In the genomic region with DNA sequence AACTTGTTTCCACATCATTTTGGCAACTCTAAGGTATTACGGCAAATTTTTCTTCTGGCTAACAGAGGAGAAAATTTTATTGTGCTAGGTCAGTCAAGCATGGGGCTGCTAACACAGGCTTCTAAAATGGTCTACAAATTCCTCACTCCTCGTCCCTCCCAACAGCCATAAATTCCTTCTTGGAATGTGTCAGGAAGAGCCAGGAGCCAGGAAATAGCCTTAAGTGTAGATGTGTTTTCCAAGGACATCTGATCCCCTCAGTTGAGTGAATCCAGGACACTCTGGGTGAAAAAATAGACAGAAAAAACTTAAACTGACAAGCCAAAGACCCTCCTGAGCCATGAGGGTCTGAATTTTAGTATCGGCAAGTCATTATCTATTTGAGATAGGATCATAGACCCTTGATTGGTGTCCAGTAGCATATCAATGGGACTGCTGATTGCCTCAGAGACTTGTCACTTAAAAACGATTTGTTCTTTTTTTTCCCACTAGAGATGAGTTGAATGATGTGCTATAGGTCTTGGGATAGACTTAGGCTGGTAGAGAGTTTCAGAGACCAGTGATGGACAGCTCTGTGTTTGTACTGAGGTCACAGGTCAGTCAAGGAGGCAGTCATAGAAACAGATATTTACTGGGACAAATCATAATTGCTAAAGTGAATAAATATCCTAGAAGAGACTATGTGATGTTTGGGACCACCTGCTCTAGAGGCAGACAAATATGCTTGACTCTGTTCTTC, we compare ENCODE assay signal across 28 mouse cellular contexts. TPM values are rescaled to one million over a fixed set of nuclear protein-coding genes. Genes with fewer than 3 reads are reported as not detected.
DNase-seq lines count a peak whose midpoint lies in the region; ATAC-seq lines count a peak whose summit lies in the region.
"Had no signal": no experiment of that assay in that cellular context is flagged by ENCODE, and none has a peak within 500 bp of the region (broad histone marks: within the 10 kb centered on the region; RNA-seq: fewer than 3 reads in every experiment).

No protein-coding gene starts in this region.

- peak; percentile 89 for ATAC-seq in kidney, embryonic 14.5 days (ENCODE audit: low FRiP score, low TSS enrichment)
- ATAC-seq: forebrain, embryonic 14.5 days; intestine, postnatal 0 days; midbrain, embryonic 16.5 days had no signal

- no peaks in the 10 kb centered on the region for H3K36me3 ChIP-seq in kidney, embryonic 14.5 days (ENCODE audit: control insufficient read depth, insufficient read depth, low read length)

- H3K4me1 ChIP-seq in kidney, embryonic 14.5 days (ENCODE audit: control insufficient read depth, insufficient read depth, low read length): peaks cover 9% of the 10 kb centered on the region

- H3K9me3 ChIP-seq in kidney, embryonic 14.5 days (ENCODE audit: control insufficient read depth, low read length): no peaks in the 10 kb centered on the region

- no peaks in the 10 kb centered on the region for H3K27me3 ChIP-seq in kidney, embryonic 14.5 days (ENCODE audit: control insufficient read depth, insufficient read depth, low read length)
- H3K27me3 ChIP-seq: CH12.LX had no signal

- no peak overlapping the region for H3K4me3 ChIP-seq in kidney, embryonic 14.5 days (ENCODE audit: low read length)

- no peak overlapping the region for H3K4me2 ChIP-seq in kidney, embryonic 14.5 days (replicated peaks; ENCODE audit: low read depth, low read length)
- H3K4me2 ChIP-seq: heart, embryonic 11.5 days; hindbrain, embryonic 14.5 days had no signal

- H3K27ac ChIP-seq in kidney, embryonic 14.5 days (ENCODE audit: low read depth, low read length): no peak overlapping the region
- H3K27ac ChIP-seq: hindbrain, embryonic 14.5 days; liver, embryonic 14.5 days; macrophage had no signal

- DNase-seq in embryo, embryonic 10 days (ENCODE audit: low spot score): peak; percentile 41
- DNase-seq in embryo, embryonic 11 days: no peak
- DNase-seq in kidney, postnatal 14 days: no peak
- DNase-seq in retina, embryonic 14.5 days (ENCODE audit: low spot score): peak; percentile 26
- no peak for DNase-seq in retina, postnatal 1 day
- DNase-seq in yolk sac, embryonic 10.5 days (ENCODE audit: low spot score): peak; percentile 35
- no peak for DNase-seq in cerebellum, adult 11 months
- DNase-seq: adrenal gland, postnatal 25 days; cerebellum, adult 8-10 months; cerebellum, postnatal 25 days; gastrocnemius, postnatal 14 days; heart, adult 18-20 months; heart, postnatal 36 days; liver; lung, adult 2 months; lung, postnatal 10 days; right cerebral cortex, postnatal 14 days; spleen, adult 18-20 months; thymus, postnatal 14 days had no signal

- 12% methylated on average over 4 of the region's 4 CpGs for WGBS in kidney, embryonic 14.5 days

- H3K9ac ChIP-seq in kidney, embryonic 14.5 days (ENCODE audit: low read depth, low read length): no peak overlapping the region
- H3K9ac ChIP-seq: hindbrain, embryonic 14.5 days; liver, embryonic 14.5 days had no signal

RNA-seq across cellular contexts. Expression of a gene that starts 22.6 kb away (rescaled TPM):
- 8.7 and 16.6 TPM in 2 replicates for polyA plus RNA-seq in kidney, embryonic 14.5 days (2014; fragmentation: Nextera tagmentation; extraction: Ambion mirVana)

Comparison
In these comparisons a context has a peak if more than half of its experiments do, and no peak if none do; other contexts are left out.
1. DNase-seq: peak in embryo, embryonic 10 days (single experiment), retina, embryonic 14.5 days (single experiment) and yolk sac, embryonic 10.5 days (single experiment); none in embryo, embryonic 11 days (single experiment), kidney, postnatal 14 days (single experiment), retina, postnatal 1 day (single experiment) and cerebellum, adult 11 months (single experiment).